In the genomic region with DNA sequence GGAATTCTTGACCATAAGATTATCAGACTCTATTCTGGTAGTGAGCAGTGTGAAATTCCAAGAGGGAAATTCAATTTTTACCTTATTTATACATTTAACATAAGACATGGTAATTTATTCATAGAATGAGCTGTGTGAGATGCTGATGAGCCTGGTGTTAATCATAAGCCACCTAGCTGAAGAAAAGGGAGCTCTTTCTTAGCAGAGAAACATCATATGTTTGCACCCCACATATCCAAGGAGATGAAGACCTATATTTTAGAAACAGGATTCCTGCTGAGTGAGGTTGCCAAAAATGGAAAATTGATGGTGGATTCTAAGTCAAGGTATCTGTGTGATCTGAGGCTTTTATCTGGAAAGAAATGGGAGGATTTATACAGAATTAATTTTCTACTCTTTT, we compare ENCODE assay signal across 22 mouse cellular contexts.
DNase-seq lines count a peak whose midpoint lies in the region; ATAC-seq and TF ChIP-seq lines count a peak whose summit lies in the region.
"Had no signal": no experiment of that assay in that cellular context is flagged by ENCODE, and none has a peak within 500 bp of the region (broad histone marks: within the 10 kb centered on the region; RNA-seq: fewer than 3 reads in every experiment).

No protein-coding gene starts in this region.

- no peak for TF ChIP-seq POLR2A in brain, embryonic 14.5 days (IDR thresholded peaks at IDR 0.05; ENCODE audit: borderline replicate concordance, extremely low read depth, insufficient read depth, insufficient read length, poor library complexity, severe bottlenecking)

- intact Hi-C loops in heart, postnatal 10 days (cut with DNase I): no loop called here

- DNase-seq in frontal cortex, postnatal 10 days (ENCODE audit: low spot score in 2 of 2): no peak
- DNase-seq in brain, adult 2 months (ENCODE audit: low read depth, low spot score): peak; percentile 44
- peak; percentile 4 for DNase-seq in brain, embryonic 14.5 days (ENCODE audit: low read depth)
- peak; percentile 38 for DNase-seq in telencephalon, adult 2 months (ENCODE audit: low read depth, low spot score)
- DNase-seq in spleen, adult 12 weeks (ENCODE audit: low spot score): no peak
- no peak for DNase-seq in heart, postnatal 10 days
- no peak for DNase-seq in left cerebral cortex, adult 8-10 months (ENCODE audit: low spot score in 2 of 2)
- DNase-seq: adrenal gland, adult 2 months; adrenal gland, adult 8-10 months; adrenal gland, postnatal 10 days; adrenal gland, postnatal 14 days; adrenal gland, postnatal 25 days; adrenal gland, postnatal 36 days; B cell, adult 2 months; cerebellum, adult 11 months; cerebellum, adult 11-12 months; cerebellum, adult 18-20 months; cerebellum, adult 2 months had no signal

- no peak for TF ChIP-seq CTCF in brain, embryonic 14.5 days (IDR thresholded peaks at IDR 0.05; ENCODE audit: borderline replicate concordance, extremely low read depth, insufficient read depth, insufficient read length)

- ATAC-seq in frontal cortex, adult (ENCODE audit: low TSS enrichment): peak; percentile 96
- ATAC-seq: activated CD4-positive, CD25-positive, alpha-beta regulatory T cell, adult 4 months; CD4-positive, CD25-positive, alpha-beta regulatory T cell, adult 4 months; Patski had no signal

Comparison
In these comparisons a context has a peak if more than half of its experiments do, and no peak if none do; other contexts are left out.
1. DNase-seq: peak in brain, adult 2 months (single experiment), brain, embryonic 14.5 days (single experiment) and telencephalon, adult 2 months (single experiment); none in frontal cortex, postnatal 10 days (0 of 2), spleen, adult 12 weeks (single experiment), heart, postnatal 10 days (0 of 2) and left cerebral cortex, adult 8-10 months (0 of 2).